Mouse (Mus musculus) olfactory bulb, adult 2 months (tissue): ENCODE measurements at regions not wholly inside any gene's neighbourhood (a gene's known extent, or its start where the extent isn't known, plus 50 kb on each side); places are given as distances from the start of the nearest gene placed in this dataset.

ENCODE experiments used
- CTCF ChIP-seq: fragments of 200-500 bp; IDR thresholded peaks from 2 replicates; pipeline ENCODE4 v1.5.1; 2012; ENCODE audit warnings: low read depth, mild to moderate bottlenecking, low read length, moderate library complexity; ENCODE audit not compliant: insufficient read depth
- POLR2A ChIP-seq: fragments of 200-500 bp; IDR thresholded peaks from 2 replicates; pipeline ENCODE4 v1.6.1; 2012; ENCODE audit warnings: mild to moderate bottlenecking, low read depth, low read length, moderate library complexity; ENCODE audit not compliant: insufficient read depth

- TF ChIP-seq POLR2A (no peak), CTCF (no peak)
Measured at GRCm38 (mm10) chr9:78859956-78860355, 244.6 kb downstream of the Cd109 start.
